Mouse (Mus musculus) lung, adult 18-20 months (tissue): ENCODE measurements around the gene Galk1.
"Not testable (repeated sequence)": the region's sequence is repeated elsewhere in the genome, so short reads cannot be mapped to it uniquely, and the experiment has no call there.

Experiments used
- DNase-seq, 2 experiments: peaks; one replicate each; pipeline ENCODE4 v3.0.0; 2022; ENCODE audit warnings: mixed read lengths in 2 of 2

Galk1 gene

GRCm38 (mm10) chr11:116030088-116030897 lies 17.8 kb upstream of the Galk1 start, which contains the start of gene Unk:
Unk (plus strand) TSS chr11:116030322.
- DNase-seq: peak; percentile 98 to 99

DNA sequence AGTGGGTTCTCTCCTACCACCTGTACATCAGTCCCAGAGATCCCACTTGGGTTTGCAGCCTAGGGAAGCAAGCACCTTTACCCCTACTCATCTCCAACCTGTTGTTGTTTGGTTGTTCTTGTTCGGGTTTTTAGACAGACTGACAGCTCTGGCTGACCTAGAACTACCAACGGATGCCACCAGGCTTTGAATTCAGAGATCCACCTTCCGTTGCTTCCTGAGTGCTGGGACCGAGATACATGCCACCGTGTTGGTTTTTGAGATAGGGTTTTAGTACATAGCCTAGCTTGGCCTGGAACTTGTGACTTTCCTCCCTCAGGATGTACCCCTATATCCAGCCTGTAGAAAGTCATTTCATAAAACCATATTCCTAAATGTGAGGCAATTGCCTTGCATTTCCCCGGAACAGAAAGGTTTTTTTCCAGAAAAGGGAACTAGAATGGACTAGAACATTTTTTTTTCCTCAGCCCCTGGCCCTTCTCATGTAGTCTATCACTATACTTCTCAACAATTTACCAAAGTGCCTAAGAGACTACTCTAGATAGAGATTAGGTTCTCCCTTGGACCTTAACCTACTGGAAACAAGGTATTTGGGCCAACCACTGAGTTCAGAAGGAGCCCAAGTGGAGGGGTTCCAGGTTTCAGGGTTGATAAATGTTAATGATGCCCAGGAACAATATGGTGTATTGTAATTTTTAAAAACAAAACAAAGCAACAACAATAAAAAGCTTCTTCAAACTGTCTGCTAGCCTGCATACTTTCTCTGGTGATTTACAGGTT lies 16.8 kb upstream of the Galk1 start:
- no peak for DNase-seq

- DNase-seq: no peak
These were observed 15.8 kb upstream of the Galk1 start for GRCm38 (mm10) chr11:116028177-116028865.

DNA sequence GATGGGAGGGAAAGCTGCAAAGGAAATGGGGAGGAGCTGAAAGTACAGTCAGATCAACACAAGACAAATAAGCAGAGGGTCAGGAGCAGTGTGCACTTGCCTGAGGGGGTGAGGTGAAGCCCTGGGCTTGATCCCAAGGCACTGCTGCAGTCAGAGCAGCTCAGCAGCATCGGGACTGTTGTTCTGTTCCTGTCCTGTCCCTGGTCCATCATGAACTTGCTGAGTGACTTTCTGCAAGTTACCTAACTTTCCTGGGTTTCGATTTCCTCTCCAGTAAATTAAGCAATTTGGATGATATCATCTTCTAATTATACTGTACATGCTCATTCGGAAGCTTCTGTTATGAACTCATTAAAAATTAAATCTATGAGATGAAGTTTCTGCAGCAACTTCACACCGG lies 15.2 kb upstream of the Galk1 start, which contains the start of gene H3f3b:
H3f3b (minus strand) TSS at position 207 of the 400 bp plus-strand sequence.
- no peak for DNase-seq

DNA sequence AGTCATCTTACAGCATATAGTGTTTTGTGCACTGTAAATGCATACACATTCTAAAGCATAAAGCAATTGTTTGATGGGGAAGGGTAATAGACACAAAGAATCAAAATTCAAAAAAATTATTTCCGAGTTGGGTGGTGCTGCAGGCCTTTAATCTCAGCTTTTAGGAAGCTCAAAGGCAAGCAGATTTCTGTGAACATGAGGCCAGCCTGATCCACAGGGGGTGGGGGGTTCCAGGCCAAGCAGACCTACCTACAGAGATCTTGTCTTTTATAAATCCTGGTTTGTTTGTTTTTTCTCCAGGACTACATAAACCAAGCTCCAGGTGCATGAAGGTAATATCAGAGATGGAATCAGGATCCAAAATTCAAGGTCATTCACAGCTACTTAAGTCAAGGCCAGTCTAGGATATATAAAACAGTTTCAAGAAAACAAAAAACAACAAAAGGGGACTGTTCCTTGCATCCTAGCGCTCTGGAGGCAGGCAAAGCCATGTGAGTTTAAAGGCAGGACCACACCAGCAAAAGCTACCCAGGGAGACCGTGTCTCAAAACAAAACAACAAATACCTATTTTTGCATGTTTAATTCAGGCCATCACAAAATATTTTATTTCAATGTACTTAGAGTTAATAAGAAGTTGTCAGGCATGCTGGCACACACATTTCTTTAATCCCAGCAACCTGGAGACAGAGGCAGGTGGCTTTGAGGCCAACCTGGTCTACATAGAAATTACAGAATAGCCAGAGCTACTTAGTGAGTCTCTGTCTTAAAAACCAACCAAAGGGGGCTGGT lies 12.7 kb upstream of the Galk1 start:
- DNase-seq: no peak

DNA sequence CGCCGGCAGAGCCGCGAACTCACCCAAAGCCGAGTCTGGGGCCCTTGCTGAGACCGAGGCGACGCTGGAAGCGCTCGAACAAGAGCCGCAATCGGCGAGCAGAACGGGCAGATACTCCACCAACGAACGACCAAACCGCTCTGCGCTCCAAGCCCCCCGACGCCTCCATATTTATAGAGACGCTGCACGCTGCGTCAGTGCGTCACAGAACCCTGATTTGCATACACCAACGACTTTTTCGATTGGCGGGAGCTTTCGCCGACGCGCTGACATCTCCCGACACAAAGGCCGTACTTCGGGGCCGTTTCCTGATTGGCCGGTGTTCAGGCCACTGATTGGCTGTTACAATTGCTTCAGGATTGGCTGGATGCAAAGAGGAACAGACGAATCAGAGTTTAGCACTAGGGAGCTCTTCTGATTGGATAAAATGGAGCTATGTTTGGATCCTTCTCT lies 11.9 kb upstream of the Galk1 start:
- DNase-seq: peak; percentile 97 to 98

- peak; percentile 85 to 88 for DNase-seq
These were observed 11.3 kb upstream of the Galk1 start for GRCm38 (mm10) chr11:116023771-116024355.

DNA sequence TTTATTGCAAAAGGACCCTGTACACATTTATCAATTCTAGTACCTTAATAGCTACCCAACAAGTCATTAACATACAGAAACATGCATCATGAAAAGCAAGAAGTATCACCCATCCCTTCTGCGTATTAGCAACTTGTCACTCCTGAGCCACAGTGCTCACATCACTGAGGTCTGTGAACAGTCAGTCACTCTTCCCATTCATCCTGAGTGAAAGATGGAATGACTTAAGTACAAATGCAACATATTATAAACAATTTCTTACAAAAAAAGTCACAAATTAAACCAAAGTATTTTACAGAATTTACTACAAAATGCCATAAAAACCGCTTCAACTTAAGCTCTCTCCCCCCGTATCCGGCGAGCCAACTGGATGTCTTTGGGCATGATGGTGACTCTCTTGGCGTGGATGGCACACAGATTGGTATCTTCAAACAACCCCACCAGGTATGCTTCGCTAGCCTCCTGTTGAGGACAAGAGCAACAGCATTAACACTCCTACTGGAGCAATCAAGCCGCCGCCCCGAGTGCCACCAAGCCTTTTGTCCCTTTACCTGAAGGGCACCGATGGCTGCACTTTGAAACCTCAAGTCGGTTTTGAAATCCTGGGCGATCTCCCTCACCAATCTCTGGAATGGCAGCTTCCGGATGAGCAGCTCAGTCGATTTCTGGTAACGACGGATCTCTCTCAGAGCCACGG lies 10.7 kb upstream of the Galk1 start:
- DNase-seq: not testable (repeated sequence)

DNA sequence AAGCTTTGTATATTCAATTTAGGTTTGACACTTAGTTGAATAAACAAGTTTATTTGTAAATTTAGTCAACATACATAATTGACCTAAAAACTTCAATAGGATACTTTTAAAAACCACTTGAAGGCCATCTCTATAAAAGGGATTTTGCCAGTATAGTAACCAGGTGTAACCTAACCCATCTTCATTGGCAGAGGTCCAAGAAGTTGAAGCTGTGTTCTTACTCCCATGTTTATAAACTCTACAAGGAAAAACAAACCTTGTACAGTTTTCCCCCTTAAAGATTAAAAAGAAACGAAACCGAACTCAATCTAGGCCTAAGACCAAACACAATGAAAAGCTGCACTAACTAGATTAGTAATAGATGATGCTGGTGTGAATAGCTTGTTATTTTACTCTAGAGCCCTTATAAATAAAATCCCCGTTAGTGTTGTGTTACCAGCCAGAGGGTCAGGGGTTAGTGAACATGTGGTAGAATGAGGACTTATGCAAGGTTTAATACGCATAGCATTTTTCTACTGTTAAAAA lies 9.8 kb upstream of the Galk1 start:
- DNase-seq: no peak

DNA sequence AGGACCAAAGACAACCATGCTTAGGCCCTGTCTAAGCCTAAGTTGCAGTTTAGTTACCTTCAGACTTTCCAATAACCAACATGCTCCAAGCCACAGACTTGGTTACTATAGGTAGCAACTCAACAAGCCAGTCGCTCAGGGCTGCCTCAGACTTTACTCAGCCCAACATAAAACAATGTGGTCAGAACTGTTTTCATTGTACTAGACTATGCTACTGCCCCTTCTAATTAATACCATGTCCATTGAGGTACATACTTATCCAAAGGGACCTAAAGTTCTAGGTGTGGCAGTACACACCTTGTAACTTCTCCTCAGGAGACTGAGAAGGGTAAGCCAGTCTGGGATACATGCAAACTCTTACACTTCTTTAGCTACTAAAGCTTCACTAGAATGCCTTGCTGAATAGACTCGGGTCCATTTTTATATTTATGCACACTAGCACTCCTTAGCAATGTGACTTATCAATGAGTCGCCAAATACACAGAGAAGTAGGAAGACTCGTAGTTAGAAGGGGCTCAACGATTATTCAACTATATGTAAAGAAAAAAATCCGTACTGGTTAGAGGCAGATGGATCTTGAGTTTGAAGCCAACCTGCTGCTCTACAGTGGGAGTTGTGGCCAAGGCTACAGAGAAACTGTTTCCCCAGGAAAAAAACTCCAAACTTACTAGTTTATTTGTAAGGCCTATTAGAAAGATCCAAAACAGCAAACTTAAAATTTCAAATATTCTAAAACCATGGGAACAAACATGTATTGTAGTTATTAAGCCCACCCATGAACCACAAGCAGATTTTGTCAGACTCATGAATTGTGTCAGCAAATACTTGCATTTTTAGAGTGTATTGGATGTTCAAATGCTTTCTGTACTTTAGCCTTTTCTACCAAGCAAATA lies 9.1 kb upstream of the Galk1 start:
- no peak for DNase-seq

DNA sequence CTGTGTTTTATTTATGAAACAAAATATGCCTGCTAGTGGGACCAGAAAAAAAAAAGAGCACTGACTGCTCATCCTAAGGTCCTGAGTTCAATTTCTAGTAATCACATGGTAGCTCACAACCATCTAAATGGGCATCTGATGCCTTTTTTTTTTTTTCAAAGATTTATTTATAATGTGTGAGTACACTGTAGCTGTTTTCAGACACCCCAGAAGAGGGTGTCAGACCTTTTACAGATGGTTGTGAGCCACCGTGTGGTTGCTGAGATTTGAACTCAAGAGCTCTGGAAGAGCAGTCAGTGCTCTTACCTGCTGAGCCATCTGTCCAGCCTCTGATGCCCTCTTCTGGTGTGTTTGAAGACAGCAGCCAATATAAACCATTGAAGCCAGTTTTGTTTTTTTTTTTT lies 8.0 kb upstream of the Galk1 start:
- DNase-seq: no peak

GRCm38 (mm10) chr11:116019976-116020411 lies 7.5 kb upstream of the Galk1 start:
- no peak for DNase-seq

DNA sequence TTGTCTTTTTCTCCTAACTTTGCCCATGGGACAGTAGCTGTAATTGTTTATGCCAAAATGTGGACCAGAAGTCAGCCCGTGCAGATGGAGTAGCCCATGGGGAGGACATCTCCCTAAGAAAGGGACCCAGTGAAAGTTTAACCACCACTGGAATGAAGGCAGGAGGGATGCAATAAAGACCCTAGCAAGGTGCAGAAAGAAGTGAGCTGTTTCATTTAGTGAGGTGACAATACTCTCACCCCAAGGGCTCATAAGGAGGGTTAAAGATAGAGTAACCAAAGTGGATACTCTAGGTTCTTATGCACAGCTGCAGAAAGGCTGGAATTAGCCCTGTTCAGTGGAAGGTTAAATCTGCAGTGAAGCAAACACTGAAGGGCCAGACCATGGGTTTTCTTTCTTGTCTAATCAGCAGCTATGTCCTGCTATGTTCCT lies 6.9 kb upstream of the Galk1 start:
- DNase-seq: no peak

- not testable (repeated sequence) for DNase-seq
These were observed 6.3 kb upstream of the Galk1 start for GRCm38 (mm10) chr11:116018867-116019266.

GRCm38 (mm10) chr11:116018106-116018505 lies 5.6 kb upstream of the Galk1 start:
- DNase-seq: peak; percentile 61 to 68

DNA sequence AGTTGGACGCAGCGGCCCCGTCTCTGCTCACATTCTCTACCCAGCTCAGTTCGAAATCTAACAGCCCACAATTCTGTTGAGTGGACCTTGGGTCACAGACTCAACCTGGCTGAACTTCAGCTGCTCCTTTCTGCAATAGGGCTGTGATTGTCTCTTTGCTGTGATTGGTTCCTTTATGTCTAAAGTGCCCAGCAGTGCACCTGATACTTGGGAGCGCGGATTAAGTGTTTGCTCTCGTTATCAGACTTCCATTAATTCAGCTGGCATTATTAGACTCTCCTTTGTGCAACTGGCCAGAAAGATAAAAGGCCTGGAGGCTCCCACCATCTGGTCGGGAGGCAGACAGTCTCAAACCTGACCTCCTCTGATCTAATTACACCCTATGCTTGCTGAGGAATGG lies 2.3 kb upstream of the Galk1 start:
- DNase-seq: peak; percentile 54 to 71

DNA sequence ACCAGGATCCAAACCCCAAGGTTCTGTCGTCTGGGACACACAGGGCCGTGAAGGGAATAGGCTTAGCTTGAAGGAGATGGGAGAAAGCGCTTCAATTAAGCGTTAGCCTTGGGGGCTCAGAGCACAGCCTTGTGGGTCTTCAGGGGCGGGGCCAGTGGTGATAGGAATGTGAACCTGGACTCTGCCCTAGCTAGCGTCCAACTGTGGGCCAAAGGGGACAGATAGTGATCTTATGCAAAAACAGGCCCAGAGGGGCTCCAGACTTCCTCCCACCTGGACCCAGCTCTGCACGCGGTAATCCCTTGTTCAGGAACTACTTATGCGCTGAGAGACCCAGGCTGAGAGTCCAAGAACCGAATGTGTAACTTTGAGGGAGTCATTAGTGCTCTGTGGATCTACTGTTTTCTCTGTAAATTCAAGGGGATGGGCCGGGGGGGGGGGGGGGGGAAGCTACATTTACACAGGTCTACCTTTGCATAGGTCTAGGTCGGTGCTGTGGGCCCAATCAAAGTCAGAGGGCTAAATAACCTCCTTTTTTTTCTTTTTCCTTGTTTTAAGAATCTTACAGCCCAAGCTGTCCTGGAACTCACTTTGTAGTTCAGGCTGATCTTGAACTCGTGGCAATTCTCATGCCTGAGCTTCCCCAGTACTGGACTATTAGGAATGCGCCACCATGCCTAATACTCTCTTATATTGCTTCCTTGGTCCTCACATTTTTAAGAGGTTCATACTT lies 824 bp downstream of the Galk1 start:
- DNase-seq: no peak

DNA sequence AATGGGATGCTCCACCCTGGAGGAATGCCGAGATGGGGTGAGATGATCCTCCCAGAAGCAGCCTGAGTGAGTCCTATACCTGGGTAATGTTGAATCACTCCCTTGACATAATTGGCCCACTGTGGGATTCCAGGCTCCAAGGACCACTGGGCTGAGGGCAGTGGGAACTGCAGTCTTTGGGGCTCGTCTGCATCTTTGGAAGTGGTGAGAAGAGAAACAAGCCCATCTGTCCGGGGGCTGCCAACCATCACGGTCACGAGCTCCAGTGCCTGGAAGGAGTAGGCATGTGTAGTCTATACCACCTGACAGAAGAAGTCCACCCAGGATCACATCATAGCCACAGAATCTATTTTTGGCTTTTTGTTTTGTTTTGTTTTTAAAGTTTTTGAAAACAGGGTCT lies 1.6 kb downstream of the Galk1 start:
- no peak for DNase-seq

DNA sequence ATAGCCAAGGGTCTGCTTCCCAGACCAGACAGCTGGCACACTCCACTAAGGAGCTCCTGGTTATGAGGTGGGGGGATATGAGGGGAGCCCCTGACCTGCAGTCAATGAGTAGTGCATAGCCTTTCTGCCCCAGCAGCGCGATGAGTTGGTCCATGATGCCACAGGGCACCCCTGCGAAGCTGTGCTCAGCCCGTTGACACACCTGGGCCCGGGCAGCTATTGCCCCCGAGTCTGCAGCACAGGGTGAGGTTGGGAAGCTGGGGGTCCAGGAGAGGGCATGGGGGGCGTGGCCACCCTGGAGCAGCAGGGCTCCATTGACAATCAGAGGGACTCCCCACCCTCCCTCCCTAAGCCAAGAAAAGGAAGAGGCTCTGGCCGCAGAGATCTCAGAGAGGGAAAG lies 2.4 kb downstream of the Galk1 start:
- DNase-seq: no peak
